Mouse (Mus musculus) midbrain, postnatal 0 days (tissue): ENCODE measurements around the gene Nxn. TPM values are rescaled to one million over a fixed set of nuclear protein-coding genes. Genes with fewer than 3 reads are reported as not detected.

Experiments used
- ATAC-seq: fragments of 200-750 bp; cut with Nextera tagmentation; 2 replicates; pipeline ENCODE4 v1.8.0; 2017; ENCODE audit warnings: moderate number of reproducible peaks, mild to moderate bottlenecking, moderate TSS enrichment, moderate library complexity; ENCODE audit not compliant: low FRiP score
- DNase-seq: peaks from one replicate; pipeline ENCODE4 v3.0.0-alpha.2; 2015; ENCODE audit warnings: low spot score
- H3K27ac ChIP-seq: fragments of 300-500 bp; sonication (generic); 2 replicates; pipeline ENCODE4 v1.5.1; 2014; ENCODE audit warnings: low read depth, mild to moderate bottlenecking, low read length, mixed read lengths
- H3K27me3 ChIP-seq: fragments of 300-500 bp; sonication (generic); 2 replicates; pipeline ENCODE4 v1.6.1; 2014; ENCODE audit warnings: low read length, control low read depth, mixed read lengths; ENCODE audit not compliant: insufficient read depth
- H3K36me3 ChIP-seq: fragments of 300-500 bp; sonication (generic); 2 replicates; pipeline ENCODE4 v1.6.1; 2014; ENCODE audit warnings: low read length, control low read depth, mixed read lengths; ENCODE audit not compliant: insufficient read depth
- H3K4me1 ChIP-seq: fragments of 300-500 bp; sonication (generic); 2 replicates; pipeline ENCODE4 v1.6.1; 2014; ENCODE audit warnings: mild to moderate bottlenecking, control low read depth, antibody characterized with exemption, low read length, mixed read lengths; ENCODE audit not compliant: insufficient read depth
- H3K4me2 ChIP-seq: fragments of 300-500 bp; sonication (generic); 2 replicates; pipeline ENCODE4 v1.6.1; 2014; ENCODE audit warnings: low read depth, mild to moderate bottlenecking, low read length, mixed read lengths; ENCODE audit not compliant: poor library complexity, severe bottlenecking
- H3K4me3 ChIP-seq: fragments of 300-500 bp; sonication (generic); 2 replicates; pipeline ENCODE4 v1.5.1; 2014; ENCODE audit warnings: low read depth, mild to moderate bottlenecking, low read length, moderate library complexity
- H3K9ac ChIP-seq: fragments of 300-500 bp; sonication (generic); replicated peaks from 2 replicates; pipeline ENCODE4 v1.6.1; 2014; ENCODE audit warnings: mild to moderate bottlenecking, low read length, moderate library complexity, mixed read lengths; ENCODE audit not compliant: poor library complexity, severe bottlenecking
- H3K9me3 ChIP-seq: fragments of 300-500 bp; sonication (generic); 2 replicates; pipeline ENCODE4 v1.6.1; 2016; ENCODE audit warnings: low read length, control low read depth
- CTCF ChIP-seq: IDR thresholded peaks from 2 replicates; pipeline ENCODE4 v1.5.1; 2016; ENCODE audit warnings: antibody characterized with exemption, mild to moderate bottlenecking
- WGBS: fragments of 180-500 bp; shearing (Covaris S2); extraction: QIAGEN DNeasy Blood & Tissue Kit; methylation state at CpG from one replicate; pipeline ENCODE4 v1.1.7; 2014; 5-methylcytosine and 5-hydroxymethylcytosine counted together
- polyA plus RNA-seq: library from polyadenylated mRNA; unstranded; fragments of >200 nt; fragmentation: Nextera tagmentation; extraction: Ambion mirVana; gene quantifications from 2 replicates; pipeline ENCODE4 v1.2.1, GENCODE M21; 2015
- total RNA-seq: library from RNA; depleted of rRNA; stranded (reverse); fragments of >200 nt; gene quantifications from 2 replicates; pipeline ENCODE4 v1.2.3, GENCODE M21; 2014

The Nxn gene
- total and polyA plus RNA-seq, 2 experiments from 2014 or later: 15.2 to 32.2 TPM

DNA sequence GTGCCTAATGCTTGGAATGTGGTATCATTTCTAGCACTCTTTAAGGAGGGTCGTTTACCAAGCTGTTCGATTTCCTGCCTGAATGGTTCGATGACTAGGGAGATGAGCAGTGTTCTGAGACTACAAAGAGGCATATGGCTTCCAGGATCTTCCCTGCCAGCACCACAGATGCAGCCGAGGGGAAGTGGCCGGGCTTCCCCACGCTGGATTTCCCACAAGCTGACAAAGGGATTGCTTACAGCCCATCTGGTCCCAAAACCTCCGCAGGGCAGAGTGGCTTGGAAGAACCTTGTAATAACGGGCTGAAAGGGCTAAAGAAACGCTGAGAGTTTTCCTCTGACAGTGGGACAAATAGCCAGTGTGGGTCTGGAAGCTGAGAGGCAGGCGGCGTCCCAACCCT lies 108.6 kb downstream of the Nxn start:
- peak; percentile 90 for DNase-seq
- no peaks in the 10 kb centered on the region for H3K27me3 ChIP-seq
- no peak overlapping the region for H3K4me3 ChIP-seq
- H3K9me3 ChIP-seq: no peaks in the 10 kb centered on the region
- TF ChIP-seq CTCF: no peak
- ATAC-seq: no peak
- no peak overlapping the region for H3K4me2 ChIP-seq
- WGBS: 19% methylated on average over 11 of the region's 11 CpGs
- peak overlapping the region; percentile 43 for H3K27ac ChIP-seq
- H3K9ac ChIP-seq: no peak overlapping the region
- no peaks in the 10 kb centered on the region for H3K36me3 ChIP-seq
- H3K4me1 ChIP-seq: peaks cover 3% of the 10 kb centered on the region; the same call in 1 of the 2 replicates

- Histone ChIP-seq H3K36me3 (no peaks in the 10 kb centered on the region), H3K27me3 (no peaks in the 10 kb centered on the region), H3K4me1 (no peaks in the 10 kb centered on the region), H3K4me2 (no peak overlapping the region), H3K4me3 (no peak overlapping the region), H3K27ac (no peak overlapping the region), H3K9me3 (no peaks in the 10 kb centered on the region), H3K9ac (no peak overlapping the region)
- WGBS: 89% methylated on average over 6 of the region's 6 CpGs
- no peak for ATAC-seq
- no peak for DNase-seq
- TF ChIP-seq CTCF: no peak
Measured at GRCm38 (mm10) chr11:76288645-76289044, 110.3 kb downstream of the Nxn start.

DNA sequence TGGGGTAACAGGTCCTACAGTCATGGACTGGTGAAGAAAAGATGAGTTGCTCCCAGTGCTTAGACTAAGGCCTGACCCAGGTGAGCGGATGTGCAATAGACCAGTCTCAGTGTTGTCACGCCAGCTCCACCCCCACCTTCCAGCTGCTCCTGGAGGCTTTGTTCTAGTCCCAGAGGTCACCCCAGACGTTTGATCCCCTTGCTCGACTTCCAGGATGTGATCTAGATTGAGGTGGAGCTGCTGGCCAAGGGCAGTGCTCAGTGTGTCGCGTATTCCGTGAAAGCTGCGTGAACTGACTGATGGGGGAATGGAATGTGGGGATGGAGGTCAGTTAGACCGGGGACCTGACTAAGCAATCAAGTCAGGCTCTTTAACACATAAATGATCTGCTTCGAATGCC lies 111.6 kb downstream of the Nxn start:
- DNase-seq: no peak
- TF ChIP-seq CTCF: no peak
- H3K4me2 ChIP-seq: no peak overlapping the region
- no peaks in the 10 kb centered on the region for H3K36me3 ChIP-seq
- H3K4me3 ChIP-seq: no peak overlapping the region
- 49% methylated on average over 10 of the region's 10 CpGs for WGBS
- H3K27ac ChIP-seq: no peak overlapping the region
- H3K27me3 ChIP-seq: no peaks in the 10 kb centered on the region
- no peak for ATAC-seq
- H3K9ac ChIP-seq: no peak overlapping the region
- no peaks in the 10 kb centered on the region for H3K9me3 ChIP-seq
- H3K4me1 ChIP-seq: no peaks in the 10 kb centered on the region

GRCm38 (mm10) chr11:76286534-76287126 lies 112.3 kb downstream of the Nxn start:
- H3K9me3 ChIP-seq: no peaks in the 10 kb centered on the region
- no peaks in the 10 kb centered on the region for H3K36me3 ChIP-seq
- H3K27me3 ChIP-seq: no peaks in the 10 kb centered on the region
- WGBS: 71% methylated on average over 10 of the region's 10 CpGs
- TF ChIP-seq CTCF: no peak
- no peak overlapping the region for H3K27ac ChIP-seq
- no peak for DNase-seq
- H3K4me3 ChIP-seq: no peak overlapping the region
- ATAC-seq: no peak
- H3K9ac ChIP-seq: no peak overlapping the region
- H3K4me1 ChIP-seq: no peaks in the 10 kb centered on the region
- no peak overlapping the region for H3K4me2 ChIP-seq

DNA sequence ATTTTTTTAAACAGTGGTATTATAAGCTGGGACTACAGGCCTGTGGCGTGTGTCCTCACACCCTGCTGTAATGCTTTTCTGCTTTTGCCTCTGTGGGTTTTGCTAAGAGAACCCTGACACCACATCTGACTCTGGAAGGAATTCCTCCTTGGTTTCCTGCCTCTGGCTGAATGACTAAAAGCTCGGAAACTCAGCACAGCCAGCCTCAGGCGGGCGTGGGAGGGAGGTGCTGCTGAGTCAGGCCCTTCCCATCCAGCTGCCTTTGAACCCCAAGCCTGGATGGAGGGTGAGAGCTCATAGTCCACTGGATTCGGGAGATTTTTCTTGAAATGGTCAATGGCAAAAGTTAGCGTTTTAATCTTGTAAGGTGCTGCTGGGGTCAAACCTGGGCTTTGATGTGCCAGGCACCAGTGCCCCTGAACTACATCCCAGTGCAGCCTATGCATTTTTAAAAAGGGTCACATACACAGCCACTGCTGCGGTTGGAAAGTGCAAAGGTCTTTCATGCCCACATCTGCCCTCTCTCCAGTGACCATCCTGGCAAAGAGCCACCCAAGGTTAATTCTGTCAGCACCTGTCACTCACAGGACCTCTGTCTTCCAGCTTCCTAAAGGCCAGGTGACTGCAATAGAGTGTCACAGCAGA lies 113.4 kb downstream of the Nxn start:
- no peaks in the 10 kb centered on the region for H3K36me3 ChIP-seq
- no peak overlapping the region for H3K9ac ChIP-seq
- DNase-seq (no peak), ATAC-seq (no peak)
- TF ChIP-seq CTCF: no peak
- 63% methylated on average over 7 of the region's 7 CpGs for WGBS
- no peaks in the 10 kb centered on the region for H3K4me1 ChIP-seq
- H3K27me3 ChIP-seq: no peaks in the 10 kb centered on the region
- no peaks in the 10 kb centered on the region for H3K9me3 ChIP-seq
- no peak overlapping the region for H3K4me3 ChIP-seq
- H3K27ac ChIP-seq: no peak overlapping the region
- H3K4me2 ChIP-seq: no peak overlapping the region

- Histone ChIP-seq H3K4me1 (no peaks in the 10 kb centered on the region), H3K4me3 (no peak overlapping the region), H3K27me3 (no peaks in the 10 kb centered on the region), H3K9ac (no peak overlapping the region), H3K4me2 (no peak overlapping the region), H3K27ac (no peak overlapping the region), H3K36me3 (no peaks in the 10 kb centered on the region), H3K9me3 (no peaks in the 10 kb centered on the region)
- ATAC-seq: no peak
- peak; percentile 11; the same call in 1 of the 2 replicates for TF ChIP-seq CTCF
- WGBS: 96% methylated on average over 6 of the region's 6 CpGs
- DNase-seq: no peak
Measured at GRCm38 (mm10) chr11:76283841-76284240, 115.1 kb downstream of the Nxn start.
